Comparison of ENCODE assay signal across 16 mouse cellular contexts in the genomic region with DNA sequence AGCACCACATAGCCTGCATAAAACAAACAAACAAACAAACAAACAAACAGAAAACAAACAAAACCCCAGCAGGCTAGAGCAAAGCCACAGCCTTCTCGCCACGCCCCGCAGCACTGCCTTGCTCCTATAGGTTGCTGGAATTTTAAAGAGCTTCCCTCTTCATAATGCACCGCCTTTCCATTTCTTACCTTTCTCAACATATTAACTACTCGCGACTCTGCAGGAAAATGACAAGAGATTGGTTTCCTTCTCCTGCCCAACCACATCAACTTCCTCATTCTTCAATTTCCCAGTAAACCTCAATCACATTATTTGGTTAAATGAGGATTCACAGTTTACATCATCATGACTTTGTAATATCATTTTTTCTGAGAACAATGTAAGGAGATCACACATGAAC.
"Had no signal": no experiment of that assay in that cellular context is flagged by ENCODE, and none has a peak within 500 bp of the region (broad histone marks: within the 10 kb centered on the region; RNA-seq: fewer than 3 reads in every experiment).

No protein-coding gene starts in this region.

- ATAC-seq: hindbrain, embryonic 16.5 days; inflammation-experienced regulatory T-cells, adult 6 months; intestine, embryonic 15.5 days; intestine, postnatal 0 days; liver, embryonic 12.5 days had no signal

- DNase-seq: gastrocnemius, adult 2 months; gastrocnemius, postnatal 10 days; gastrocnemius, postnatal 25 days; heart, adult 11 months; heart, adult 2 months; heart, postnatal 14 days; heart, postnatal 36 days; kidney, adult 18-20 months; kidney, adult 8-10 months; kidney, postnatal 10 days; kidney, postnatal 25 days had no signal
